Mouse (Mus musculus) cerebellum, adult 2 months (tissue): ENCODE measurements at regions not wholly inside any gene's neighbourhood (a gene's known extent, or its start where the extent isn't known, plus 50 kb on each side); places are given as distances from the start of the nearest gene placed in this dataset.
"Not testable (repeated sequence)": the region's sequence is repeated elsewhere in the genome, so short reads cannot be mapped to it uniquely, and the experiment has no call there.

Experiments used
- CTCF ChIP-seq: fragments of 200-500 bp; IDR thresholded peaks from 2 replicates; pipeline ENCODE4 v1.5.1; 2011; ENCODE audit warnings: low read depth, mild to moderate bottlenecking, control low read depth, low read length, moderate library complexity, borderline replicate concordance; ENCODE audit not compliant: insufficient read depth
- POLR2A ChIP-seq: fragments of 200-500 bp; IDR thresholded peaks from 2 replicates; pipeline ENCODE4 v1.6.1; 2011; ENCODE audit warnings: low read length, control low read depth, borderline replicate concordance; ENCODE audit not compliant: insufficient read depth

GRCm38 (mm10) chr15:32043670-32044069 is 133.4 kb upstream of the Tas2r119 start:
- not testable (repeated sequence) for TF ChIP-seq CTCF, POLR2A
